Mouse (Mus musculus): ENCODE measurements around the gene Chd9.
"Not testable (repeated sequence)": the region's sequence is repeated elsewhere in the genome, so short reads cannot be mapped to it uniquely, and the experiment has no call there.

Chd9 gene

GRCm38 (mm10) chr8:90869920-90870777 is 42.0 kb downstream of the Chd9 start:
- DNase-seq (ENCODE audit: extremely low spot score, low read depth, low spot score) = no peak

- no peak for DNase-seq (ENCODE audit: extremely low spot score, low read depth, low spot score)
Measured at GRCm38 (mm10) chr8:90871375-90872080, 43.4 kb downstream of the Chd9 start.

GRCm38 (mm10) chr8:90873051-90873450 is 44.9 kb downstream of the Chd9 start:
- no peak for DNase-seq (ENCODE audit: extremely low spot score, low read depth, low spot score)

- DNase-seq (ENCODE audit: extremely low spot score, low read depth, low spot score) = no peak
Measured at GRCm38 (mm10) chr8:90876213-90876721, 48.1 kb downstream of the Chd9 start.

GRCm38 (mm10) chr8:90876722-90877429 is 48.7 kb downstream of the Chd9 start:
- DNase-seq (ENCODE audit: extremely low spot score, low read depth, low spot score) = no peak

- no peak for DNase-seq (ENCODE audit: extremely low spot score, low read depth, low spot score)
Measured at GRCm38 (mm10) chr8:90877430-90877975, 49.4 kb downstream of the Chd9 start.

- DNase-seq (ENCODE audit: extremely low spot score, low read depth, low spot score) = no peak
Measured at GRCm38 (mm10) chr8:90878551-90878950, 50.4 kb downstream of the Chd9 start.

GRCm38 (mm10) chr8:90880041-90880440 is 51.9 kb downstream of the Chd9 start:
- no peak for DNase-seq (ENCODE audit: extremely low spot score, low read depth, low spot score)

GRCm38 (mm10) chr8:90881181-90881580 is 53.0 kb downstream of the Chd9 start:
- no peak for DNase-seq (ENCODE audit: extremely low spot score, low read depth, low spot score)

- DNase-seq (ENCODE audit: extremely low spot score, low read depth, low spot score) = no peak
Measured at GRCm38 (mm10) chr8:90882088-90882691, 54.0 kb downstream of the Chd9 start.

- DNase-seq (ENCODE audit: extremely low spot score, low read depth, low spot score) = no peak
Measured at GRCm38 (mm10) chr8:90885671-90886368, 57.7 kb downstream of the Chd9 start.

GRCm38 (mm10) chr8:90886369-90886712 is 58.2 kb downstream of the Chd9 start:
- DNase-seq (ENCODE audit: extremely low spot score, low read depth, low spot score) = not testable (repeated sequence)

- DNase-seq (ENCODE audit: extremely low spot score, low read depth, low spot score) = not testable (repeated sequence)
Measured at GRCm38 (mm10) chr8:90887328-90887727, 59.2 kb downstream of the Chd9 start.

GRCm38 (mm10) chr8:90891872-90892578 is 63.9 kb downstream of the Chd9 start:
- DNase-seq (ENCODE audit: extremely low spot score, low read depth, low spot score) = no peak

- no peak for DNase-seq (ENCODE audit: extremely low spot score, low read depth, low spot score)
Measured at GRCm38 (mm10) chr8:90892579-90892919, 64.4 kb downstream of the Chd9 start.

- DNase-seq (ENCODE audit: extremely low spot score, low read depth, low spot score) = no peak
Measured at GRCm38 (mm10) chr8:90894231-90894914, 66.2 kb downstream of the Chd9 start.

GRCm38 (mm10) chr8:90897343-90897742 is 69.2 kb downstream of the Chd9 start:
- DNase-seq (ENCODE audit: extremely low spot score, low read depth, low spot score) = no peak

GRCm38 (mm10) chr8:90898578-90898977 is 70.4 kb downstream of the Chd9 start:
- DNase-seq (ENCODE audit: extremely low spot score, low read depth, low spot score) = no peak

- DNase-seq (ENCODE audit: extremely low spot score, low read depth, low spot score) = no peak
Measured at GRCm38 (mm10) chr8:90902002-90902401, 73.8 kb downstream of the Chd9 start.

All from hindlimb bud, embryonic 11.5 days (tissue).